In the genomic region with DNA sequence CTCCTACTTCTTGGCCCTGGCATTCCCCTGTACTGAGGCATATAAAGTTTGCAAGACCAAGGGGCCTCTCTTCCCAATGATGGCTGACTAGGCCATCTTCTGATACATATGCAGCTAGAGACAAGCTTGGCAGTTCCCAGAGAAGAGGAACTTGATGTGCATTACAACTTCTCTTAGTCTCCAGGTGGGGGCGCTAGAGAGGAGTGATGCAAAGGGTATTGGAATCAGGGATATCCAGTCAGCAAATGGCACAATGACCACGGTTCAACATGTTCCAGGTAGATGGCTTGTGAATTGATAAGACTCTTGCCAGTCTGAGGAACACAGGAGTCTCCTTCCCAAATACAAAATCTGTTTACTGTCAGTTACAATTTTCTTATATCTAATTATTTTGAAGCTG, we compare ENCODE assay signal across 17 mouse cellular contexts.
DNase-seq lines count a peak whose midpoint lies in the region; ATAC-seq and TF ChIP-seq lines count a peak whose summit lies in the region.
"Had no signal": no experiment of that assay in that cellular context is flagged by ENCODE, and none has a peak within 500 bp of the region (broad histone marks: within the 10 kb centered on the region; RNA-seq: fewer than 3 reads in every experiment).

No protein-coding gene starts in this region.

- no peak for TF ChIP-seq POLR2A in cerebellum, adult 2 months (IDR thresholded peaks at IDR 0.05; ENCODE audit: borderline replicate concordance, insufficient read depth, low read length)

- H3K9me3 ChIP-seq in embryonic facial prominence, embryonic 11.5 days (replicated peaks; ENCODE audit: control insufficient read depth, low read length), result no peaks in the 10 kb centered on the region
- H3K9me3 ChIP-seq in embryonic facial prominence, embryonic 10.5 days, result no peaks in the 10 kb centered on the region
- no peaks in the 10 kb centered on the region for H3K9me3 ChIP-seq in liver, postnatal 0 days (ENCODE audit: low read length)
- no peaks in the 10 kb centered on the region for H3K9me3 ChIP-seq in liver, embryonic 11.5 days (ENCODE audit: control insufficient read depth, low read length)
- H3K9me3 ChIP-seq in E14TG2a.4 (ENCODE audit: low read length), result peaks cover 5% of the 10 kb centered on the region
- H3K9me3 ChIP-seq: embryonic facial prominence, embryonic 15.5 days; forebrain, embryonic 12.5 days; heart, embryonic 10.5 days had no signal

- TF ChIP-seq EP300 in liver, postnatal 0 days (IDR thresholded peaks at IDR 0.05; ENCODE audit: low read depth), result no peak

- no peak overlapping the region for H3K4me2 ChIP-seq in embryonic facial prominence, embryonic 11.5 days (ENCODE audit: low read depth, low read length)
- H3K4me2 ChIP-seq in liver, postnatal 0 days (ENCODE audit: low read depth, low read length), result no peak overlapping the region
- H3K4me2 ChIP-seq in liver, embryonic 11.5 days, result no peak overlapping the region
- H3K4me2 ChIP-seq: embryonic facial prominence, embryonic 15.5 days; forebrain, embryonic 12.5 days had no signal

- peak; percentile 22 for TF ChIP-seq CTCF in liver, postnatal 0 days (IDR thresholded peaks at IDR 0.05; ENCODE audit: low read depth)
- peak; percentile 29 for TF ChIP-seq CTCF in E14TG2a.4 (conservative IDR thresholded peaks at IDR 0.05; ENCODE audit: low read length)
- no peak for TF ChIP-seq CTCF in cerebellum, adult 2 months (IDR thresholded peaks at IDR 0.05; ENCODE audit: borderline replicate concordance, insufficient read depth, low read depth, low read length)

- no peak overlapping the region for H3K4me3 ChIP-seq in embryonic facial prominence, embryonic 11.5 days (ENCODE audit: low read depth, low read length)
- H3K4me3 ChIP-seq in embryonic facial prominence, embryonic 10.5 days, result no peak overlapping the region
- no peak overlapping the region for H3K4me3 ChIP-seq in liver, postnatal 0 days (ENCODE audit: low read depth, low read length)
- no peak overlapping the region for H3K4me3 ChIP-seq in liver, embryonic 11.5 days (ENCODE audit: low read depth, low read length)
- H3K4me3 ChIP-seq in E14TG2a.4 (replicated peaks; ENCODE audit: low read length), result no peak overlapping the region
- H3K4me3 ChIP-seq in cerebellum, adult 2 months (replicated peaks; ENCODE audit: insufficient read depth, low read depth, low read length), result no peak overlapping the region
- H3K4me3 ChIP-seq: embryonic facial prominence, embryonic 15.5 days; forebrain, embryonic 12.5 days; heart, embryonic 10.5 days had no signal

- ATAC-seq in embryonic facial prominence, embryonic 11.5 days (replicated peaks; ENCODE audit: insufficient number of reproducible peaks, low FRiP score, low TSS enrichment, low read depth), result 0 out of 2 replicates have a peak, but pooled peaks have one; percentile 23
- no peak for ATAC-seq in liver, postnatal 0 days
- ATAC-seq in liver, embryonic 11.5 days (replicated peaks; ENCODE audit: low FRiP score), result no peak

- H3K27ac ChIP-seq in embryonic facial prominence, embryonic 11.5 days (replicated peaks; ENCODE audit: low read depth, low read length), result no peak overlapping the region
- H3K27ac ChIP-seq in embryonic facial prominence, embryonic 10.5 days (replicated peaks), result no peak overlapping the region
- no peak overlapping the region for H3K27ac ChIP-seq in liver, postnatal 0 days (ENCODE audit: low read depth)
- no peak overlapping the region for H3K27ac ChIP-seq in liver, embryonic 11.5 days (ENCODE audit: low read depth, low read length)
- no peak overlapping the region for H3K27ac ChIP-seq in cerebellum, adult 2 months (ENCODE audit: insufficient read depth, low read length)
- H3K27ac ChIP-seq: embryonic facial prominence, embryonic 15.5 days; forebrain, embryonic 12.5 days; heart, embryonic 10.5 days had no signal

- no peak overlapping the region for H3K9ac ChIP-seq in embryonic facial prominence, embryonic 11.5 days (replicated peaks; ENCODE audit: low read length)
- no peak overlapping the region for H3K9ac ChIP-seq in liver, postnatal 0 days (replicated peaks)
- no peak overlapping the region for H3K9ac ChIP-seq in liver, embryonic 11.5 days (ENCODE audit: low read depth, low read length)
- H3K9ac ChIP-seq: embryonic facial prominence, embryonic 15.5 days; forebrain, embryonic 12.5 days had no signal

- 73% methylated on average over 2 of the region's 2 CpGs for WGBS in embryonic facial prominence, embryonic 11.5 days
- 71% methylated on average over 2 of the region's 2 CpGs for WGBS in embryonic facial prominence, embryonic 10.5 days
- 53% methylated on average over 2 of the region's 2 CpGs for WGBS in liver, postnatal 0 days (ENCODE audit: insufficient replicate concordance)
- WGBS in liver, embryonic 11.5 days, result 62% methylated on average over 2 of the region's 2 CpGs
- WGBS in cerebellum, adult 2 months, result 64% methylated on average over 2 of the region's 2 CpGs

- no peaks in the 10 kb centered on the region for H3K27me3 ChIP-seq in embryonic facial prominence, embryonic 11.5 days (ENCODE audit: control insufficient read depth, insufficient read depth, low read length)
- H3K27me3 ChIP-seq in embryonic facial prominence, embryonic 10.5 days (replicated peaks; ENCODE audit: low read depth, poor library complexity, severe bottlenecking), result no peaks in the 10 kb centered on the region
- no peaks in the 10 kb centered on the region for H3K27me3 ChIP-seq in liver, postnatal 0 days (ENCODE audit: insufficient read depth, low read length)
- no peaks in the 10 kb centered on the region for H3K27me3 ChIP-seq in liver, embryonic 11.5 days (replicated peaks; ENCODE audit: control insufficient read depth, insufficient read depth, low read length)
- no peaks in the 10 kb centered on the region for H3K27me3 ChIP-seq in E14TG2a.4 (ENCODE audit: insufficient read depth, low read length)
- H3K27me3 ChIP-seq in cerebellum, adult 2 months (ENCODE audit: control insufficient read depth, insufficient read depth, low read length), result no peaks in the 10 kb centered on the region
- H3K27me3 ChIP-seq: embryonic facial prominence, embryonic 15.5 days; forebrain, embryonic 12.5 days had no signal

- DNase-seq in embryonic facial prominence, embryonic 11.5 days (ENCODE audit: low spot score), result no peak
- DNase-seq in embryonic facial prominence, embryonic 10.5 days (ENCODE audit: low spot score), result no peak
- DNase-seq in liver, postnatal 0 days, result no peak
- no peak for DNase-seq in liver, embryonic 11.5 days (ENCODE audit: low spot score)
- DNase-seq in naive thymus-derived CD4-positive, alpha-beta T cell, adult 2 months (ENCODE audit: low read depth), result peak; percentile 22
- DNase-seq in yolk sac, embryonic 10.5 days (ENCODE audit: low spot score), result no peak
- DNase-seq in cerebellum, adult 2 months, result no peak
- DNase-seq: cerebellum, adult 11 months; heart, postnatal 4 days; kidney, postnatal 14 days; layer of hippocampus, postnatal 36 days; lung, adult 18-20 months; retina, postnatal 1 day had no signal

- H3K36me3 ChIP-seq in embryonic facial prominence, embryonic 11.5 days (replicated peaks; ENCODE audit: control insufficient read depth, insufficient read depth, low read depth, low read length), result no peaks in the 10 kb centered on the region
- H3K36me3 ChIP-seq in embryonic facial prominence, embryonic 10.5 days (replicated peaks), result no peaks in the 10 kb centered on the region
- no peaks in the 10 kb centered on the region for H3K36me3 ChIP-seq in liver, postnatal 0 days (replicated peaks; ENCODE audit: insufficient read depth, low read length)
- H3K36me3 ChIP-seq in liver, embryonic 11.5 days (ENCODE audit: control insufficient read depth, insufficient read depth, low read length), result no peaks in the 10 kb centered on the region
- H3K36me3 ChIP-seq in E14TG2a.4 (ENCODE audit: insufficient read depth, low read length), result no peaks in the 10 kb centered on the region
- H3K36me3 ChIP-seq: embryonic facial prominence, embryonic 15.5 days; forebrain, embryonic 12.5 days; heart, embryonic 10.5 days had no signal

- no peaks in the 10 kb centered on the region for H3K4me1 ChIP-seq in embryonic facial prominence, embryonic 11.5 days (ENCODE audit: control insufficient read depth, insufficient read depth, low read length)
- no peaks in the 10 kb centered on the region for H3K4me1 ChIP-seq in embryonic facial prominence, embryonic 10.5 days
- H3K4me1 ChIP-seq in liver, postnatal 0 days (ENCODE audit: insufficient read depth), result no peaks in the 10 kb centered on the region
- no peaks in the 10 kb centered on the region for H3K4me1 ChIP-seq in liver, embryonic 11.5 days (replicated peaks; ENCODE audit: control insufficient read depth, insufficient read depth, low read length)
- H3K4me1 ChIP-seq in E14TG2a.4 (replicated peaks; ENCODE audit: low read depth, low read length), result no peaks in the 10 kb centered on the region
- H3K4me1 ChIP-seq in cerebellum, adult 2 months (ENCODE audit: control insufficient read depth, insufficient read depth, low read length), result no peaks in the 10 kb centered on the region
- H3K4me1 ChIP-seq: embryonic facial prominence, embryonic 15.5 days; forebrain, embryonic 12.5 days; heart, embryonic 10.5 days had no signal
